Mouse (Mus musculus) hindbrain, embryonic 13.5 days (tissue): ENCODE measurements around the gene Dync1i2. TPM values are rescaled to one million over a fixed set of nuclear protein-coding genes. Genes with fewer than 3 reads are reported as not detected.

Source experiments
- ATAC-seq: fragments of 200-750 bp; cut with Nextera tagmentation; 2 replicates; pipeline ENCODE4 v1.8.0; 2017; ENCODE audit warnings: moderate TSS enrichment; ENCODE audit not compliant: low FRiP score
- H3K27ac ChIP-seq: fragments of 300-500 bp; sonication (generic); 2 replicates; pipeline ENCODE4 v1.5.1; 2015; ENCODE audit warnings: inconsistent platforms, mild to moderate bottlenecking, moderate library complexity
- H3K27me3 ChIP-seq: fragments of 300-500 bp; sonication (generic); 2 replicates; pipeline ENCODE4 v1.6.1; 2015; ENCODE audit warnings: mild to moderate bottlenecking, inconsistent platforms
- H3K36me3 ChIP-seq: fragments of 300-500 bp; sonication (generic); 2 replicates; pipeline ENCODE4 v1.6.1; 2015; ENCODE audit warnings: mild to moderate bottlenecking, inconsistent platforms
- H3K4me1 ChIP-seq: fragments of 300-500 bp; sonication (generic); replicated peaks from 2 replicates; pipeline ENCODE4 v1.6.1; 2015; ENCODE audit warnings: inconsistent platforms
- H3K4me2 ChIP-seq: fragments of 300-500 bp; sonication (generic); 2 replicates; pipeline ENCODE4 v1.6.1; 2015; ENCODE audit warnings: inconsistent platforms, mild to moderate bottlenecking, moderate library complexity
- H3K4me3 ChIP-seq: fragments of 300-500 bp; sonication (generic); 2 replicates; pipeline ENCODE4 v1.5.1; 2015; ENCODE audit warnings: mild to moderate bottlenecking, inconsistent platforms
- H3K9ac ChIP-seq: fragments of 300-500 bp; sonication (generic); 2 replicates; pipeline ENCODE4 v1.6.1; 2015; ENCODE audit warnings: mild to moderate bottlenecking, inconsistent platforms
- H3K9me3 ChIP-seq: fragments of 300-500 bp; sonication (generic); 2 replicates; pipeline ENCODE4 v1.6.1; 2016; ENCODE audit warnings: inconsistent platforms
- WGBS: fragments of 180-500 bp; shearing (Covaris S2); methylation state at CpG from one replicate; pipeline ENCODE4 v1.1.7; 2015; 5-methylcytosine and 5-hydroxymethylcytosine counted together
- polyA plus RNA-seq: library from polyadenylated mRNA; unstranded; fragments of >200 nt; fragmentation: Nextera tagmentation; extraction: Ambion mirVana; gene quantifications from 2 replicates; pipeline ENCODE4 v1.2.1, GENCODE M21; 2015

Gene Dync1i2
- polyA plus RNA-seq, 1 experiment from 2014 or later: 211 TPM

GRCm38 (mm10) chr2:71312067-71312466 is 100.6 kb downstream of the Dync1i2 start:
- ATAC-seq: no peak
- Histone ChIP-seq H3K4me2 (no peak overlapping the region), H3K9ac (no peak overlapping the region), H3K36me3 (peaks cover 61% of the 10 kb centered on the region), H3K27ac (no peak overlapping the region), H3K4me3 (no peak overlapping the region), H3K27me3 (no peaks in the 10 kb centered on the region), H3K4me1 (peaks cover 16% of the 10 kb centered on the region; the same call in 1 of the 2 replicates), H3K9me3 (no peaks in the 10 kb centered on the region)
- WGBS: 66% methylated on average over 10 of the region's 10 CpGs

Other genes starting within 250 kb of the Dync1i2 start
- gene Dcaf17, start 156.4 kb upstream of the Dync1i2 start, polyA plus RNA-seq: 34.0 and 35.8 TPM in 2 replicates
- 15.7 and 16.4 TPM in 2 replicates for gene Mettl8, start 156.1 kb upstream of the Dync1i2 start, polyA plus RNA-seq
- 3.5 and 3.6 TPM in 2 replicates for gene Cybrd1, start 93.8 kb upstream of the Dync1i2 start, polyA plus RNA-seq
- 74.2 and 77.5 TPM in 2 replicates for gene Slc25a12, start 156.0 kb downstream of the Dync1i2 start, polyA plus RNA-seq
- gene Hat1, start 177.3 kb downstream of the Dync1i2 start, polyA plus RNA-seq: 55.1 and 61.3 TPM in 2 replicates
- gene Metap1d, start 241.6 kb downstream of the Dync1i2 start, polyA plus RNA-seq: 33.4 and 33.7 TPM in 2 replicates